Mouse (Mus musculus): ENCODE data around the gene Stmnd1.
"Not testable (repeated sequence)": the region's sequence is repeated elsewhere in the genome, so short reads cannot be mapped to it uniquely, and the experiment has no call there.

Stmnd1 gene

DNA sequence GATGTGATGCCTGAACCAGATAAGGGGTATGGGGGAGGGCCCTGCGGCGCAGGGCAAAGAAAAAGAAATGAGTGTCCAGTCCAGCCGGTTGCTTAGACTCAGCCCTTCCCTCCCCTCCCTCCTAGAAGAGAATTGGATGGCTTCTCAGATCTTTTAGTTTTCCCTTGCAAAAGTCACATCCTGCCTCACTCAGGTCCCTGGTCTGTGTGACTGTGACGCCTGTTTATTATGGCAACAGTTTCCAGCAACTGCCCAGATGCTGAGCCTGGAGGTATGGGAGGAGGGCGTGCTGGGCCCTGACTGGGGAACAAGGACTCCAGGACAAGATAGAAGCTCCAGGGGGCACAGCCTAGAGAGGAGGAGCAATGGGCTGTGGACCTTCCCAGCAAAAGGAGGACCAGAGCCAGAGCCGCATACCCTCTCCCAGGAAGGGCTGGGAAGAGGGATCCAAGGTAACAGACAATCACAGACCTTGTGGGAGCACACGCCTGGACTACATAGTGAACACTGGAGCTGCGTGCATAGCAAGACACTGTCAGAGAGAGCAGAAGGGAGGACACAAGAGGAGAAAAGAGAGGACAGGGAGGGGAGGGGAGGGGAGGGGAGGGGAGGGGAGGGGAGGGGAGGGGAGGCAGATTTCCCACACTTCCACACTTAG, at the start of gene Stmnd1:
Gene Stmnd1 (plus strand): TSS at position 269 of the 658 bp plus-strand sequence.
- DNase-seq (ENCODE audit: low read depth in 1 of 2, low spot score in 2 of 2): no peak

DNA sequence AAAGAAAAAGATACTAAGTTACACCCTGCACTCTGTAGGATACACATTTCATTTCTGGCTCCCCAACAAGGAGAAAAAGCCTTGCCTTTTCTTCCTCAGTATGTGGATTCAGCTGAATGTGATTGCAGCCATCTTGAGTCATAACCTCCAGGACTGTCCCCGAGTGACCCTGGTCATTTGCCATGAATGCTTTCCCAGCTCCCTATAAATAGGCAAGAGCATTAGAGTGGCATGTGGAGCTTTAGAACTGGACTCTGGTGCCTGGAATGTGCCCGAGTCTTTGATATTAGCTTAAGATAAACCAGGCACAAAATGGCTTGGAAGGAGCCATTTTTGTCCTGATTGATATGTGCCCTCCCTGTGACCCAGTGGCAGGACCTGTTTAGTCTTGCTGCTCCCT, 46.6 kb upstream of the Stmnd1 start:
- no peak for DNase-seq (ENCODE audit: low read depth in 1 of 2, low spot score in 2 of 2)

DNA sequence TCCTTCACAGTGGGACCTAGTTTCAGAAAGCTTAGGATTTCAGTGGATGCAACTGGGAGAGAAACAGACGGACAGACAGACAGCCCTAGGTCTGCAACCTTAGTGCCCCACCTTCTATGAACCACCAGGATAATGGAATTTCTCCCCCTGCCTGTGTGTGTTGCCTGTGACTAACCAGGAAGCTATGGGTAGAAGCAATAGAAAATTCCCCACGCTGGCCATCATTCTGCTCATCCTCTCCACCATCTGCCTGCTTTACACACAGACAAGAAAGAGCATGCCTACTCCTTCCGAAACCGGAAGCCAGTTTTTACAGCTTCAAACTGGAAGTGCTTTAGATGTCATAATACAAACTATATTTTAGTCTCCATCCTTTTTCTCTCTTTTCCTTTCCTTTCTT, 46.0 kb upstream of the Stmnd1 start:
- DNase-seq (ENCODE audit: low read depth in 1 of 2, low spot score in 2 of 2): no peak

DNA sequence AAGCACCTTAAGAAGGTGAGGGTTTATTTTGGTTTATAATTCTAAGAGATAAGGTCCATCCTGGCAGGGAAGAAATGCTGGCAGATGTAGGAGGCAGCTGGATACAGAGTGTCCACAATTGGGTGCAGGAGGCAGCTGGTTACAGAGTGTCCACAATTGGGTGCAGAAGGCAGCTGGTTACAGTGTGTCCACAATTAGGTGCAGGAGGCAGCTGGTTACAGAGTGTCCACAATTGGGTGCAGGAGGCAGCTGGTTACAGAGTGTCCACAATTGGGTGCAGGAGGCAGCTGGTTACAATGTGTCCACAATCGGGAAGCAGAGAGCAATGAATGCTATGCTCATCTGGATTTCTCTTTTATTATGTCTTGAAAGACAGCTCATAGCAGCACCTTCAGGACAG, 44.8 kb upstream of the Stmnd1 start:
- not testable (repeated sequence) for DNase-seq (ENCODE audit: low read depth in 1 of 2, low spot score in 2 of 2)

DNA sequence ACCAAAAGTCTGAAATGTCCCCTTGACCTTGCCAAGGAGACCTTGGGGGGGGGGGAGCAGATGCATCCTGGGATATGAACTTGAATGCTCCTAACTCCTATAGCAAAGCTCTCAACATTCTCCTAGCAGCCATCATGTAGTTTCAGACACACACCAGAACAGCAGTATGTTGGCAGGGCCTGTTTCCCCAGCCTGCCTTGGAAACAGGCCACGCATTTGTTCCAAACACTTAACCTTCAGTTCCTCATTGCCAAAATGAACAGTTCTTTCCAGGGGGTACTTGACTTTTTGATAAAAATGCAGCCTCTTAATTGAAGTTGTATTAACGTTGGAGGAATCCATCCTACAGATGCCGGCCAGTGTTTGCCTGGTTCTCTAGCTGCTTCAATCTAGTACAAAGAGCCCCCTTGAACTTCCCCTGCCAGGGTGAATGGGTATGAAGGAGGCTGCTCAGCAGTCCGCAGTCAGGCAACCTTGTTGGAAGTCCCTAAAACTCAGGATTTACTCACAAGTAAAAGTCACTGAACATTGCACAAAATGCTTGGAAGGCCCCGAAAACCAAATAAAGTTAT, 41.9 kb upstream of the Stmnd1 start:
- no peak for DNase-seq (ENCODE audit: low read depth in 1 of 2, low spot score in 2 of 2)

DNA sequence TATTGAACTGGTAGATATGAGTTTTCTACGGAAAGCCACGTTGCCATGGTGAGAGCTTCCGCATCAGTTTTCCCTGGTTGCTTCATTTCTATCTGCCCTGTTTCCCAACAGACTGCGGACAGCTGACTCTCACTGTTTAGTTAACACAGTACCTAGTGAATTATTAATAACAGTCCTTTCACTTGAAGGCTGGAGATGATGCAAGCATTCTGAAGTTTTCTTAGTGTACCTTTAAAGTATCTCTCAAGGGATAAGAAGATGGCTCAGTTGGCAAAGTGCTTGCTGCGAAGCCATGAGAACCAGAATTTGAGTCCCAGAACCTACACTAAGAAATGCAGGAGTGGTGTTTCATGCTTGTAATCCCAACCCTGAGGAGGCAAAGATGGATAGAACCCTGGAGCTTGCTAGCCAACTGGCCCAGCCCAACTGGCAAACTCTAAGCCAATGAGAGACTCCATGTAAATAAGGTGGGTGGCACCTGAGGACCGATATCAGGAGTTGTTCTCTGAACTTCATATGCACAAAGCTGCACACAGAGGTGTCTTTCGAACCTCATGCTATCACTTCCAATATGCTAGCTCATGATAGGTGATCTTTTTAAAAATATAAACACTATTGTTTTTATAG, 35.7 kb upstream of the Stmnd1 start:
- DNase-seq (ENCODE audit: low read depth in 1 of 2, low spot score in 2 of 2): no peak

DNA sequence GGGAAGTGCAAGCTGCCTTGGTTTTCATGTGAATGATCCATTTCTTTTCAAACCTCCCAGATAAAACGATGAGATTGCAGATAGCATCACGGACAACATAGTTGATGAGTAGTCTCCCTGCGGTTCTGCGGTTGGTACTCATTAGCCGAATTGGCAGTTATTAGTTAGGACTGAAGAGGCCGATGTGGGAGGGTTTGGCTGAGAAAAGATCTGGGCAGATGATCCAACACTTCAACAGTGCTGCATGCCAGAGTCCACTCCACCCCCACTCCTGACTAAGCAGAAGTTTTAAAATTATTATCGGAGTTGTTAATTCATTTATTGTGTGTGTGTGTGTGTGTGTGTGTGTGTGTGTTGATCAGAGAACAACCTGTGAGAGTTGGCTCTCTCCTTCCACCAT, 34.7 kb upstream of the Stmnd1 start:
- no peak for DNase-seq (ENCODE audit: low read depth in 1 of 2, low spot score in 2 of 2)

DNA sequence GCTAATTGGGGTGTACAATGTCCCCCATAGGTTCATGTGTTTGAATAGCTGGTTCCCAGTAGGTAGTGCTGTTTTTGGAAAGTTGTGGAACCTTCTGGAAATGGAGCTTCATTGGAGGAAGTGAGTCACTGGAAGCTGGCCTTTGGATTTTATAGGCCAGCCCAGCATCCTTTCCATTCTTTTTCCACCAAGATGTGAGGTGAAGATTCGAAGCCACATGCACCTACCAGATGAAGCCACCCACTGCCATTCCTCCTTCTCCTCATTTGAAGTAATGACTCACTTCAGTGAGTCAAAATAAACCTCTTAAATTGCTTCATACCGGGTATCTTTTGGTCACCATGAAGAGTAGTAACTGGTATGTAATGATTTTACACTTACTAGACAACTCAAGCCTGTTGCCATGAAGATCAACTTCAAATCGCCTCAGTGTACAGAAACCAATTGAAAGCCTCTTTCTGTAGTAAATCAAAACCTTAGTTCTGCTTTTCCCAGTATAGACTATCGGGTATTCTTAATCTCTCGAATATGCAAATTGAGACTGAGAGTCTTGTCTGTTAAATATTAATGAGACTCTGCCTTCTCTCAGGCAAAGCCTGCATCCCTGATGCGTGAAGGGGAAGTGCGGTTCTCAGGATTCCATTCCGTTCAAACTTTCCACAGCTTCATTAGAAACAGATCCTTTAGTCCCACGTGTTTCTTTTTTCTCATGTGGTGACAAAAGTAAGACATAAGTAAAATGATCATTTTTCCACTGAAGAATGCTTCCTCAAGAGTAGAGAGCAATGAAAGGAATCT, 31.9 kb upstream of the Stmnd1 start:
- no peak for DNase-seq (ENCODE audit: low read depth in 1 of 2, low spot score in 2 of 2)

DNA sequence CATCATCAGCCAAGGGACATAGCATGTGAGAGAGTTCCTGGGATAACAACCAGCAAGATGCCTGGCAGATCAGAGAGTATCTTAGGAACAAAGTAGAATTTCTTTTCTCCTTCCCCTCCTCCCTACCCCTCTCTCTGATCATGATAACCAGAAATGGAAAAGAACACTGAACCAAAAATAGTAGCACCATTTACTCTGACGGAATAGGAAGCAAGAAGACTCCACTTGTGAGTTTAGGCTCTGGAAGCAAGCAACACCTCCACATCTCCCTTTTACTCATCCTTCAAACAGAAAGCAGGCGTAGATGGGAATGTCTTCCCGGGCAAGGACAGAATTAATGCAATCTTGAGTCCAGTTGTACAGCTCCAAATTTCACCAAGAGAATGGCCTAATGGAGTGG, 19.8 kb upstream of the Stmnd1 start:
- DNase-seq (ENCODE audit: low read depth in 1 of 2, low spot score in 2 of 2): no peak

DNA sequence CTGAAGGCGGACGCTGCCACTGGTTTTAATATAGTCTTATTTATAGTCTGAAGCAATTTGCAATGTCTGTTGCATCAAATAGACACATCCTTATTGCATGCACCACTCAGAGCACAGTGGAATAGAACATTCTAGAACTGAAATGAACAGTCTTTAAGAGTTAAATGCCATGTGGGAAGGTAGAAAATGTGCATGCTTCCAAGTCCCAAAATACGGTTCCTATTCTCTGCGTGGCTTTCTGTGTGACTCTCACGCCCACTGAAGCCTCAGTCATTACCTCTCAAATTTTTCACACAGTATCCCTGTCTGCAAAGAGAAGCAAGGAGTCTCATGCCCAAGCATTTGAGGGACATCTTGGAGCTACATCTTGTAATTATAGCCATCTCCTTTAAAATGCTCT, 19.4 kb upstream of the Stmnd1 start:
- no peak for DNase-seq (ENCODE audit: low read depth in 1 of 2, low spot score in 2 of 2)

DNA sequence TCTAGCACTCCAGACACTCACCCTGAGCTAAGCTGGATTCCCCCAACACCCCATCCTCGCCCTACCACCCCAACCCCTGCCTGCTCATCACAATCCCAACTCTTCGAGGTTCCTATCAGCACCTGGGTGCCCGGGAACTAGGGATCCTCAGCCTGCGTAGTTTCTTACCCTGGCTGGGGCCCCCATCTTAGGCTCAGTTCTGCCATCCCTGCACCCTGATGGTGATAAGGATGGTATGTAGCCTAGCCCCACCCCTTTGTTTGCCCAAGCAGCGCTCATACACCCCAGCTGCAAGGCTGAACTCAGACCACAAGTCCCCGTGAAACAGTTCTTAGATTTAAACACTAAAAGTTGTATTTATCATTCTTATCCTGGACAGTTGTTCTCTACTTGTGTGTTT, 17.9 kb upstream of the Stmnd1 start:
- no peak for DNase-seq (ENCODE audit: low read depth in 1 of 2, low spot score in 2 of 2)

DNA sequence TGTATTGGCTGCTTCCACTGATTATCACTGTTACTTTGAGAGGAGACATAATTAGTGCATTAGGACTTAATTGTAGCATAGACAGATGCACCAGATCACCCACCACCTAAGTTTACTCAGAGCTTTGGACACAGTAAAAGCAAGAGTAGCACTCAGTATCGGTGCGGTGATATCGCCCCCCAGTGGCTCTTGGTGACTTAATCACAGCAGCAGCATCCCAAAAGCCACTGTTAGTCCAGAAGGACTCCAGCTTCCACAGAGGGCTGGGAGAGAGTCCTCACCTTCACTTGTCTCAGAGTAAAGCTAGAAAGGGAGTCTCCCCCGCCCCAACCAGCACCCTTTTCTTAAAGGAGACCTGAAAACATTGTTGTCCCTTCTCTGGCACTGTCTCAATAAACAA, 15.7 kb upstream of the Stmnd1 start:
- no peak for DNase-seq (ENCODE audit: low read depth in 1 of 2, low spot score in 2 of 2)

DNA sequence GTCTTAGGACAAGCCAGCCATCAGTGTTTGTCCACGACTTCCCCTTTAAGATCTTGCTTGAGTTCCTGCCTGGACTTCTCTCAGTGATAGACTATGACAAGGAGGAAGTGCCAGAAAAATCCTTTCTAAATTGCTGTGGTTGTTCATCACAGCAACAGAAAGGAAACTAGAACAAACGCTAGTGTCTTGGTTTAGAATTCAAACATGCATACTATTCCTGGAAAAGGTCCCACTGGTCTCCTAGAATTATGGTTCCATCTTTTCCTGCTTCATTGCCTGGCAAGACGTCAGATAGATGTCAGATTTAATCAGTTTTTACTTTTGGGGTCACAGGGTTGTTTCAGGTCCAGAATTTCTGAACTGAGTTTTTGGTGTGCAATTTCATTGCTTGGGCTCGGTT, 14.0 kb upstream of the Stmnd1 start:
- no peak for DNase-seq (ENCODE audit: low read depth in 1 of 2, low spot score in 2 of 2)

DNA sequence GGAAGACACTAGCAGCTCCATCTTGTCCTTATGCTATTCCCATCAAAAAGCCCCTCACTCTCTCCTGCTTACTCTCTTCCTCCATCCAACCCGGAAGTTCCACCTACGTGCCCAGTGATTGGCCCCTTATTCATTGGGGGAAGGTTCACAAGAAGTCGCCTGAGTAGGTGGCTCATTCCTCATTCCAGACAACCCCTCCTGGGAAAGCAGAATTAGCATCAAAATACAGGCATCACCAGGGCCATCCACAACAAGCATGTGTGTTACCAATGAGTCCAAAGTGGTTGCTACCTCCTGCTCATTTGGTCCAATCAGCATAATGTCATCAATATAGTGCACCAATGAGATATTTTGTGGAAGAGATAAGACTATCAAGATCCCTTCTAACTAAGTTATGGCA, 12.3 kb upstream of the Stmnd1 start:
- no peak for DNase-seq (ENCODE audit: low read depth in 1 of 2, low spot score in 2 of 2)

DNA sequence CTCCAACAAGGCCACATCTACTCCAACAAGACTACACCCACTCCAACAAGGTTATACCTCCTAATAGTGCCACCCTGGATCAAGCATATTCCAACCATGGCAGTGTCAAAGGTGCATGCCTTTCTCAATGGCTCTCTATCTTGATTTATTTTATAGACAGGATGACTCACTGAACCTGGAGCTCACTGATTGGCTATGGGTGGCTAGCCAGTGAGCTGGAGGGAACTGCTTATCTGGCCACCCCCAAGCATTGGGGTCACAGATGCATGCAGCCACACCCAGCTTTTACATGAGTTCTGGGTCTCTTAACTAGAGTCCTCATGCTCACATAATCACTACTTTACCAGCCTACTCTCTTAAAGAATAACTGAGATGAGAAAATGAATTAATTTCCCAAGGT, 5.7 kb upstream of the Stmnd1 start:
- no peak for DNase-seq (ENCODE audit: low read depth in 1 of 2, low spot score in 2 of 2)

DNA sequence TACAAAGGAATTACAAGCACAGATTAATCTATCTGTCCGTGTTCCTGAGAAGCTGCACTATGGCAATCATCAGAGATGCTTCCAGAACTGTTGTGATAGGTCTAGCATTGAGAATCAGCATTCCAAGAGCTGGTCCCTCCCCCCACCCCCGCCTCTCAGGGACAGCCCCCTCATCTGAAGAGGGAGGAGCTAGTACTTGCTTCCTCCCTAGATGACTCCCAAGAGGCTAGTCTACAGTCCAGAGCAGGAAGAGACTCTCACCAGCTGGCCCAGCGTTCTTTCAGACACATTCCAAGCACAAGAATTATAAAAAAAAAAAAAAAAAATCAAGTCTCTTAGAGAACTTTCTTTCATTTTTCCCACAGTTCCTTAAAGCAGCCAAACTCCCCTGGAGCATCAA, 5.2 kb upstream of the Stmnd1 start:
- DNase-seq (ENCODE audit: low read depth in 1 of 2, low spot score in 2 of 2): no peak

DNA sequence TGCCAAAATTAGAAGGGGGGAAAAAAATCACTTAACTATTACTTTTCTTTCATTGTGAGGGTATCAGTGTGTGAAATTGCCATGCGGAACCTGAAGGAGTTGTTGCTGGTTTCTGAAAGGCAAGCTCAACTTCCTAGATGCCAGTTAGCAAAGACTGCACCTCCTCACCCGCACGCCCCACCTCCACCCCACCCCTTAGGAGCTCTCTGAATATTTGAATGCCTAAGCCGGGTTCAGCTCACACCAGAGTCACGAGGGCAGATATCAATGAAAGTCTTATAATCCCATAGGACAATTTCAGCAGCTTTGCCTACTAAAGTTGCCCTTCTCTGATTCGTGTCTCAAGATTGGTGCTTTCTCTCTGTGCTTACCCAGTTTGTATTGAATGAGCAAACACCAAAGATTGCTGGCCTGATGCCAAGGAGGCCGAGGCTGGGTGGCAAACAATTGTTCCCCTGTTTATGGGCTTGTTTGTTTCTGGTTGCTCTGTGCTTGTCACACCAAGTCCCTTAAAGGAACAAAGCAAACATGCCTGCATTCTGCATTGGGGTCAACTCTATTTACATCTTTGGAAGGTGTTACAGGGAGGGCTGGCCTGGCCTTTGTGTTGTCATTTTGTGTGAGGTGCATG, 4.6 kb upstream of the Stmnd1 start:
- no peak for DNase-seq (ENCODE audit: low read depth in 1 of 2, low spot score in 2 of 2)

DNA sequence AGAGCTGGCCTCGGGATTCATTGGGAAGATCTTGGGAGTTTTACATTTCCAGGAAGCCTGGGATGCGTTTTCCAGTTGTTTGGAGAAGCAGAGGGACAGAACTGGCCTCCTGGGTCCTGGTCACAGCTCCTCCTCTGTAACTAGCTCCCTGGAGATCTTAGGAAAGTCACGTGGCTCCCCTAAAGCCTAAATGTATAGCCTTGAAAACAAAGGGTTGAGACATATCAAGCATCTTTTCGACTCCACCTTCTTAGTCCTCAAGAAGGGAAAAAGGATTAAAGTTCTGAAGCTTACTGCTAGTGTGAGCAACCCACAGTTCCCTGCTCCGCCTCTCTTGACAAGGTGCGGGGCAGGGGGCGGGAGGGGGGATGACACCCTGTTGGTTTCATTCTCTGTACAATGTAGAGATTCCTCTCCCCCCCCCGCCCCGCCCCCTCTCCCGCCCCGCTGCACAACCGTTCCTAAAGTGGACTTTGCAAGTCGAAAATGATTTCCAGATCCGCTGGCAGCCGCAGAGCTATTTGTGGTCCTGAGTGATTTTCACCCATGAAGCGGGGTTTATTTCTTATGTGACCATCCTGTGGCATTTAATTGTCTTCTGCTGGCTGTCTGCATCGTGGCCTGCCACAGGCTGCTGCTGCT, 589 bp upstream of the Stmnd1 start:
- no peak for DNase-seq (ENCODE audit: low read depth in 1 of 2, low spot score in 2 of 2)

DNA sequence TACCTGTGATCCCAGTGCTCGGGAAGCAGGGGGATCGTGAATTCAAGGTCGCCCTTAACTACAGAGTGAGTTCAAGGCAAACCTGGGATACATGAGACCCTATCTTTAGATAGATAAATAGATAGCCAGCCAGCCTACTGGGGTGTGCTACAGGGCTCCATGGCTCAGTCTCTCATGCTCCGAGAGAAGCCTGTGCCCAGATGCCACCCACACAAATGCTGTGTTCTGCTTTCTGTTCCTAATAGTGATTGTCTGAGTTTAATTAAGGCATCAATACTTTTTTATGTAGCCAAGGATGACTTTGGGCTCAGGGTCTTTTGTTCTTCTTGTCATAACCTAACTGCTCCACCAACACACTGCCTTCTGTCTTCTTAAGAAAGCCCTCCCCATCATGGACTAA, 2.2 kb downstream of the Stmnd1 start:
- no peak for DNase-seq (ENCODE audit: low read depth in 1 of 2, low spot score in 2 of 2)

DNA sequence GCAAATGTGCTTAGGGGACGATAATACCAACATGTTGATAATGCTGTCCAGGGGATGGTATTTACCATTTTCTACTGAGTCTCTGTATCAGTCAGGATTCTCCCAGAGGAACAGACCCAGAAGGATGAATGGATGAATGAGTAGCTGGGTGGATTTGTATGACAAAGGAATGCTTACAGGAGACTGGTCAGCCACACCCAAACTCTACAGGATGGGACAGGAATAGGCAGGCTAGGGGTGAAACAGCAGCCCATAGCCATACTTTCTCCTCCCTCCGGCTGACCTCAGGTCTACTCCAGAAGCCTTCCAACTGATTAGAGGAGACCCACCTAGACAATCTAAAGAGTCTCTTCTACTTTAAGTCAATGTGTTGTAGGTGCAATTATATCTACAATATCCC, 9.0 kb downstream of the Stmnd1 start:
- no peak for DNase-seq (ENCODE audit: low read depth in 1 of 2, low spot score in 2 of 2)

DNA sequence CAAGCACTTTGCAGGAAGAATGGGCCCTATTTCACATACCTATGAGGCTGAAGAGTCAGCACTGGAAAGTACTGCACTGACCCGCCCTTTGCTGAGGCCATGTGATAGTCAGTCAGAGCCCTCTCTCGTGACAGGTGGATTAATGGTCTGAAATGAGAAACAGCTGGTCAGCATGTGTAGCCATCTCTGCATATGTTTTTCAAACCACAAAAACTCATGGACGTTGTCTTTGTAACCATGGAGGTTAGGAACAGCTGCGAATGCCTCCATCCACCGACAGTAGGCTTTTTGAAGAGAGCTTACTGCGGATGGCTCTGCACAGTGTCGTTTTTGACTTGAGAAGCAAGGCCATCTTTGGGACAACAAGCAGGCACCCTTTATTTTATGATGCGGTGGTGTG, 14.3 kb downstream of the Stmnd1 start:
- DNase-seq (ENCODE audit: low read depth in 1 of 2, low spot score in 2 of 2): no peak
